Mouse (Mus musculus): ENCODE measurements around the gene Gm9913. TPM values are rescaled to one million over a fixed set of nuclear protein-coding genes. Genes with fewer than 3 reads are reported as not detected.

Gene Gm9913
- polyA plus RNA-seq, 1 experiment: not detected

DNA sequence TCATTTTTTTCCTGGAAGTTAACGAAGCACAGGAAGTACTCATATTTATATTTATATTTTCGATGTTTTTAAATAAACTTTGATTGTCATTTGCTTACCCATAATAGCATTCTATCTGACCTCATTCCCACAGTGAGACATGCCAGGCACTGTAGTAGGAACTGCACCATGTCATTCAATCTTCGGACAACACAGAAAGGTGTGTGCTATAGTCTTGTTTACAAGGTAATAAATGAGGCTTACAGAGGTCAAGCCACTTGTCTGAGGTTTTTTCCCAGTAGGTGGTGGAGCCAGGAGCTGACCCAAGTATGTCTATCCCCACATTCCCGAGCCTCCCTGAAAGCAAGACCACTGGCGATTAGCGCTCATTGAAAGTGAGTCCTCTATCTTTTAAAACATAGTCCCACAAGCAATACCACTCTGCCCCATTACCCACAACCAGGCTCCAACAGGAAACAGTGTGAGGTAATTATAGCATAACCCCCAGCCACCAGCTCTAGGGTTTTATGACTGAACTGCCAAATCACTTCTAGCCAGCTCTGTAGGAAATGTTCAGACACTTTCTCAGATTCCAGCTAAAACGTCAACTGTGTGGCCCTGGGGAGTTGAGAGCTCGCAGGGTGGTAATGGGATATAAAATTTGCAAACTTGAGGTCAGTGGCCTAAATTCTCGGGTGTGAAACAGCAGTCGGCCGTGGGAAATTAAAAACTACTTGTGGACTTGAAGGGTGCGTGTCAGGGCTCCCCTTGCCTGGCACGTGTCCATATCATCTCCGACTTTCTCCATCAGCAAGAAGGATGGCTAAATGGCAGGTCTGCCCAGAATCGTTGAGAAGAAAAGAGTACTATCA lies 12.6 kb upstream of the Gm9913 start:
- no peak overlapping the region for H3K27ac ChIP-seq (ENCODE audit: control insufficient read depth, insufficient read depth, low read depth, low read length, poor library complexity)
- no peaks in the 10 kb centered on the region; the same call in 1 of the 2 replicates for H3K4me1 ChIP-seq (ENCODE audit: control insufficient read depth, insufficient read depth, low read length)
- WGBS: 15% methylated on average over 15 of the region's 15 CpGs
- TF ChIP-seq CTCF (IDR thresholded peaks at IDR 0.05; ENCODE audit: control insufficient read depth, insufficient read depth, low read length) (no peak), POLR2A (IDR thresholded peaks at IDR 0.05; ENCODE audit: borderline replicate concordance, control insufficient read depth, low read depth, low read length) (no peak)
- H3K4me3 ChIP-seq (replicated peaks; ENCODE audit: control insufficient read depth, low read depth, low read length): no peak overlapping the region

GRCm38 (mm10) chr2:125494291-125494690 lies 10.6 kb upstream of the Gm9913 start:
- no peak overlapping the region for H3K27ac ChIP-seq (ENCODE audit: control insufficient read depth, insufficient read depth, low read depth, low read length, poor library complexity)
- WGBS: 83% methylated on average over 2 of the region's 2 CpGs
- TF ChIP-seq CTCF (IDR thresholded peaks at IDR 0.05; ENCODE audit: control insufficient read depth, insufficient read depth, low read length): no peak
- TF ChIP-seq POLR2A (IDR thresholded peaks at IDR 0.05; ENCODE audit: borderline replicate concordance, control insufficient read depth, low read depth, low read length): no peak

DNA sequence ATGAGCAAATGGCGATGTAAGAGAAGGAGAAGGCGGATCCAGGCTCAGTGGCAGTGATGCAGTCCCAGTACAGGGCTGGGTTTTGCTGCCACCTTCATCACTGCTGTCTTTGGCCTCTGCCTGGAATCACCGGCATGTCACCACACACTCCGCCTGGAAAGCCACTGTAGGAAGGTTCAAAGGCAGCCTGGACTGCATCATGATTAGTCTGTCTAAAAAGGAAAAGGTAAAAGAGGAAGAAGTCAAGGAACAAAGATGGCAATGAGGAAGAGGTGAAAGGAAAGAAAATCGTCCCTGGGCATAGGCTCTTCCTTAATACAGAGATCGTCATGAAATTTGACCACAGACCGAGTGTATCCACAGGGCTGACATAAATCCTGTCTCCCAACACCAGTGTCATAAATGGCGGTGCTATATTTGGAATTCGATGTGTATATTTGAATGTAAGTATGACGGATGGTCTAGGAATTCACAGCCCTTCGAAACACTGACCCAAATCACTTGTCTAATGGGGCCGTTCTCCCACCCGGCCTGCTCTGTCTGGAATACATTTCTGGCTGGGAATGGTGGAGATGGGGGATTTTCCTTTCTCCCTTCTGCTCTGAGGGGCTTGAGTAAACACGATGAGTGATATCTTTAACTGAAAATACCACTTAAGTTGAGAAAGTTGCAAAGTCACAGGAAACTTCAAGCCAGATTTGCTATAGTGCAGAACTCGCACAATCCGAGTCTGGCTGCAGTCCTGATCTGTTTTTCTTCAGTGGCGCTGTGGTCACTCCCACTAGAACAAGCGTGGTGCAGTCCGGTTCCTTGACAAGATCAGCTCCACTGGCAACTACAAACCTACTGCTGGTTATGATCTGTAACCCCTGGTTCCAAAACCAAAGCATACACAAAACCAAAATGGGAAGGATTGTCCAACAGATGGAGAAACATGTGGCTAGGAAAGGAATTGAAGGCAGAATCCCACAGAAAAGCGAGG lies 9.8 kb upstream of the Gm9913 start:
- 48% methylated on average over 20 of the region's 20 CpGs for WGBS
- no peak overlapping the region for H3K4me3 ChIP-seq (replicated peaks; ENCODE audit: control insufficient read depth, low read depth, low read length)
- no peak overlapping the region for H3K27ac ChIP-seq (ENCODE audit: control insufficient read depth, insufficient read depth, low read depth, low read length, poor library complexity)
- TF ChIP-seq POLR2A (IDR thresholded peaks at IDR 0.05; ENCODE audit: borderline replicate concordance, control insufficient read depth, low read depth, low read length) (no peak), CTCF (IDR thresholded peaks at IDR 0.05; ENCODE audit: control insufficient read depth, insufficient read depth, low read length) (no peak)
- H3K4me1 ChIP-seq (ENCODE audit: control insufficient read depth, insufficient read depth, low read length): no peaks in the 10 kb centered on the region; the same call in 1 of the 2 replicates

More at GRCm38 (mm10) chr2:125494291-125494690, 10.6 kb upstream of the Gm9913 start:
- Histone ChIP-seq H3K4me3 (replicated peaks; ENCODE audit: control insufficient read depth, low read depth, low read length) (no peak overlapping the region), H3K4me1 (ENCODE audit: control insufficient read depth, insufficient read depth, low read length) (no peaks in the 10 kb centered on the region; the same call in 1 of the 2 replicates)

GRCm38 (mm10) chr2:125496696-125497095 lies 8.2 kb upstream of the Gm9913 start:
- Histone ChIP-seq H3K4me3 (replicated peaks; ENCODE audit: control insufficient read depth, low read depth, low read length) (no peak overlapping the region), H3K4me1 (ENCODE audit: control insufficient read depth, insufficient read depth, low read length) (no peaks in the 10 kb centered on the region; the same call in 1 of the 2 replicates), H3K27ac (ENCODE audit: control insufficient read depth, insufficient read depth, low read depth, low read length, poor library complexity) (no peak overlapping the region)
- TF ChIP-seq POLR2A (IDR thresholded peaks at IDR 0.05; ENCODE audit: borderline replicate concordance, control insufficient read depth, low read depth, low read length) (no peak), CTCF (IDR thresholded peaks at IDR 0.05; ENCODE audit: control insufficient read depth, insufficient read depth, low read length) (no peak)
- 46% methylated on average over 5 of the region's 5 CpGs for WGBS

GRCm38 (mm10) chr2:125498216-125498615 lies 6.7 kb upstream of the Gm9913 start:
- whole genome bisulfite sequencing: 80% methylated on average over 7 of the region's 7 CpGs
- no peak overlapping the region for H3K4me3 ChIP-seq (replicated peaks; ENCODE audit: control insufficient read depth, low read depth, low read length)
- H3K27ac ChIP-seq (ENCODE audit: control insufficient read depth, insufficient read depth, low read depth, low read length, poor library complexity): no peak overlapping the region
- no peaks in the 10 kb centered on the region; the same call in 1 of the 2 replicates for H3K4me1 ChIP-seq (ENCODE audit: control insufficient read depth, insufficient read depth, low read length)
- TF ChIP-seq POLR2A (IDR thresholded peaks at IDR 0.05; ENCODE audit: borderline replicate concordance, control insufficient read depth, low read depth, low read length) (no peak), CTCF (IDR thresholded peaks at IDR 0.05; ENCODE audit: control insufficient read depth, insufficient read depth, low read length) (no peak)

DNA sequence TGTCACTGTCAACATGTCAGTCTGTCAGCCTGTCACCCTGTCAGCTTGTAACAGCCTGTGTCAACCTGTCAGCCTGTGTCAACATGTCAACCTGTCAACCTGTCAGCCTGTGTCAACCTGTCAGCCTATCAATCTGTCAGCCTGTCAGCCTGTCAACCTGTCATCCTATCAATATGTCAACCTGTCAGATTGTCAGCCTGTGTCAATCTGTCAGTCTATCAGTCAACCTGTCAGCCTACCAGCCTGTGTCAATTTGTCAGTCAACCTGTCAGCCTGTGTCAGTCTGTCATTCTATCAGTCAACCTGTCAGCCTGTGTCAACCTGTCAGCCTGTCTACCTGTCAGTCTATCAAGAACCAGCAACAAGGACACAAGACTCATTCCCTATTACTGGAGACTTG lies 3.4 kb upstream of the Gm9913 start:
- Histone ChIP-seq H3K4me3 (replicated peaks; ENCODE audit: control insufficient read depth, low read depth, low read length) (no peak overlapping the region), H3K27ac (ENCODE audit: control insufficient read depth, insufficient read depth, low read depth, low read length, poor library complexity) (no peak overlapping the region), H3K4me1 (ENCODE audit: control insufficient read depth, insufficient read depth, low read length) (no peaks in the 10 kb centered on the region)
- TF ChIP-seq CTCF (IDR thresholded peaks at IDR 0.05; ENCODE audit: control insufficient read depth, insufficient read depth, low read length): no peak
- no peak for TF ChIP-seq POLR2A (IDR thresholded peaks at IDR 0.05; ENCODE audit: borderline replicate concordance, control insufficient read depth, low read depth, low read length)

DNA sequence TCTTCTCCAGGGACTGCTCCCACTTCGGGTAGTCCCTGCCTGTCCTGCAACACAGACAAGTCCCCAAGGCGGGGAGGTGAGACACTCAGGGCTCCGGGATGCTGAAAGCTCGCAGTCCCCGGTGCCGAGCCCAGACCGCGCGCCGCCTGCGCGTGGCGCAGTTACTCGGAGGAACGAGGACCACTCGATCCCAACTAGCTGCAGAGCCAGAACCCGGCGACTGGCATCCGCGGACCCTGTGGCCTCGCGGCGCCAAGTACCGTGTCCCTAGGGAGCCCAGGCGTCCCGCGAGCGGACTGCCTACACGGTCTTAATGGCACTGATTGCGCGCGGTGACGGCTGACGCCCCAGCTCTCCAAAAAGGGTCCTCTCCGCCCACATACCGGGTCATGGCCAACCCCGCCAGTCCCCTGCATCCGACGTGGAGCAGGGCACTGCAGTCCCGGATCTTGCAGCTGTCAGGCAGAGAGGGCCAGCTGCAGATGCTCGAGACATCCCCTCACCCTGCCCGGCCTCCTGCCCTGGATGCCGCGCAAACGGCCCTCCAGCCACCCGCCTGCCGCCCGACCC lies 942 bp downstream of the Gm9913 start:
- no peak overlapping the region; the same call in 1 of the 2 replicates for H3K27ac ChIP-seq (ENCODE audit: control insufficient read depth, insufficient read depth, low read depth, low read length, poor library complexity)
- H3K4me3 ChIP-seq (replicated peaks; ENCODE audit: control insufficient read depth, low read depth, low read length): no peak overlapping the region

More for the DNA sequence above, 942 bp downstream of the Gm9913 start:
- H3K4me1 ChIP-seq (ENCODE audit: control insufficient read depth, insufficient read depth, low read length): no peaks in the 10 kb centered on the region; the same call in 1 of the 2 replicates
- TF ChIP-seq POLR2A (IDR thresholded peaks at IDR 0.05; ENCODE audit: borderline replicate concordance, control insufficient read depth, low read depth, low read length) (no peak; the same call in 1 of the 2 replicates), CTCF (IDR thresholded peaks at IDR 0.05; ENCODE audit: control insufficient read depth, insufficient read depth, low read length) (no peak)
- 1% methylated on average over 48 of the region's 48 CpGs for WGBS
